Mouse (Mus musculus) spleen, adult 12 weeks (tissue): Measurements from ENCODE around the gene Ifnb1.
"Not testable (repeated sequence)": the region's sequence is repeated elsewhere in the genome, so short reads cannot be mapped to it uniquely, and the experiment has no call there.

ENCODE experiments used
- DNase-seq: peaks from one replicate; pipeline ENCODE4 v3.0.0; 2022; ENCODE audit warnings: low spot score

Ifnb1 gene

DNA sequence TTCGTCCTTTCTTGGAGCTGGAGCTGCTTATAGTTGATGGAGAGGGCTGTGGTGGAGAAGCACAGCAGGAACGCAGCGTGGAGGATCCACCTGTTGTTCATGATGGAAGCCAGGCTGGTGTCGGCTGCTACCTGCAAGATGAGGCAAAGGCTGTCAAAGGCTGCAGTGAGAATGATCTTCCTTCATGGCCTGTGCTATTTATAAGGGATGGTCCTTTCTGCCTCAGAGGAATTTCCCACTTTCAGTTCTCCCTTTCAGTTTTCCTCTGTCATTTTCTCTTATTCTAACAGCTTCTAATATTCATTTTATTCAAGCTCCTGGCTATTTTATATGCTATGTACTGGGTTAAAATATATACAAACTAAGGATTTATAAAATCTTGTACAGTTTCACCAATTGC is at the start of gene Ifnb1:
Gene Ifnb1, minus strand, starts transcription at position 101 of the 400 bp plus-strand sequence.
- DNase-seq, result no peak

DNA sequence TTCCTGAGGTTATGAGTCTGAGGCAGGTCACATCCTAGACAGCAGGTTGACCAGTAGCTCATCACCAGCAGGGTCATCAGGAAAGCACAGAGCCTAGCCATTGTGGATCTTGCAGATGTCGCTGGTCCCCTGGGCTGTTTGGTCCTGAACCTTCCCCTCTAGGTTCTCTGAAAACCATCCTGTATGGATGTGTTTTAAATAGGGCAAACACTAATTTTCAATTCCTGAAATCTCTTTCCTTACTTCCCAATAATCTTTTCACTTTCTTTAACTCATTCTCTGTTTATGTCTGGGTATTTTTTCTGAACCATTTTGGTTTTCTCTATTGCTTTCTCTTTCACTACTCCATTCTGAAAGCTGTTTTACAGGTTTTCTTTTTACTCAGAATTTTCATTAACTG is 49.1 kb upstream of the Ifnb1 start, which contains the start of gene Ifna14:
Gene Ifna14, minus strand, starts transcription at position 101 of the 400 bp plus-strand sequence.
- DNase-seq, result no peak

DNA sequence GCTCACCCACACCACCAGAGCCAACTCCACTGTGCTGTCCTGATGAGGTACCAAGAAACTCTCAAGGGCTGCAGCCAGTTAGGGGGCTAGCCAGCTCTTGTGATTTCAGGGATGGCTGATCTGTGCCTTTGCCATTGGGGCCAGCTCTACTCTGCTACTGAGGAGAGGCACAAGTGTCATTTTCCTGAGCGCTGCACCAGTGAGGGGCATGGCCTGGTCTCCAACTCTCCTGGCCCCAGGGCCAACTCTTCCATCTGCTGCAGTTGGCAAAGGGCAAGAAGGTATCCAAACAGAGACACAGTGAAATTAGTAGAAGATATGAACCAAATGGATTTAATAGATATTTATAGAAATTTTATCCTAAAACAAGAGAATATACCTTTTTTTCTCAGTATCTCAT is 39.2 kb upstream of the Ifnb1 start:
- no peak for DNase-seq

DNA sequence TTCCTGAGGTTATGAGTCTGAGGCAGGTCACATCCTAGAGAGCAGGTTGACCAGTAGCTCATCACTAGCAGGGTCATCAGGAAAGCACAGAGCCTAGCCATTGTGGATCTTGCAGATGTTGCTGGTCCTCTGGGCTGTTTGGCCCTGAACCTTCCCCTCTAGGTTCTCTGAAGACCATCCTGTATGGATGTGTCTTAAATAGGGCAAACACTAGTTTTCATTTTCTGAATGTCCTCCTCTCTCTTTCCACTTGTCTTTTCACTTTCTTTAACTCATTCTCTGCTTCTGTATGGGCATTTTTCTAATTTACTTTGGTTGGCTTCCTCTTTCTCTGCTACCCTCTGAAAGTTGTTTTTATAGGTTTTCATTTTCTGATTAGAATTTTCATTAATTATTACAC is 35.6 kb upstream of the Ifnb1 start, which contains the start of gene Ifna15:
Gene Ifna15, minus strand, starts transcription at position 101 of the 400 bp plus-strand sequence.
- not testable (repeated sequence) for DNase-seq

DNA sequence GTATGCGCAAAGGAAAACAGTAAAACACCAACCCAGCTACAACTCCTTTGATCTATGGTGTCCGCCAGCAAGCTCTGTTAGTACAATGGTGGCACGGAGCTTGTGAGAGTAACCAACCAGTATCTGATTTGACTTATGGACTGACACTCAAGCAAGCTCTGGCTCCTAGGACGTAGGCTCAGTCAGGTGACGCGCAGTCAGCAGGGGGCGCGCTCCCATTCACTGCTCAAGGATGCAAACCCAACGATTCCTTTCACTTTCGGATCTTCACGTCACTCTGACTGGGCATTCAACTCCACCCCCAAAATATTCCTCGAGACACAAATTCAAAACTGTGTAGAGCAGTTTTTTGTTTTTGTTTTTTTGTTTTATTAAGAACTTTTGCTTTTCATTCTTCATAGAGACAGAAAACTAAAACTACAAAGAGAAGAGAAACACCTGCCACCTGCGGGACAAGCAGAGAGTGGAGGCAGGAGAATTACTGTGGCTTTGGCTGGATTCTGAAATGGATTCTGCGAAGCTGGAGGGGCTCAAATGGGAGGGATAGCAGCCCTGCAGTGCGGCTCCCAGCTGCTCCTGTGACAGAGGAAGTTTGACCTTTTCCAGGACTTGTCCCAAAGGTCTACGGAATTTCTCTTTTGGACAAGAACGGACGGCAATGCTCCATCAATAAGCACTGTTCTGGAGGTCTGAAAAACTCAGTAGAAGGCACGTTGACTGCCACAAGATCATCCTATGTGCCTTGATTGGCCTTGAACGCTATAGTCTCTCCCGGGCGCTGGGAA is 27.8 kb upstream of the Ifnb1 start:
- peak; percentile 85 for DNase-seq

DNA sequence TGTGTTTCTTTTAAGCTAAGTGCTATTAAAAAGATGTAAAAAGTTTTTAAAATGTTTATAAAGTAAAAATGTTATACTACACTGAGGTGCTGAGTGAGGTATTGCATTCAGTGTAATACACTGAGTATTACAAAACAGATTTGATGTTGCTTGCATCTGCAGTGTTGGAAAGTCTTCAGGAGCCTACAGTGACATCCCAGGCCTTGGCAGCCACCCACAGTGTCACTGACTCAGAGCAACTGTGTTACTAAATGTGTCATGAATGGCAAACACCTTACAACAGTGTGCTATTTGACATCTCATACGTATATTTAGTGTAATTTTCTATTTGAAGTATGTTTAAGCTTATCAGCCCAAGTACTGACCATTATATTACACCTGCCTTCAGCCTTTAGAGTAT is 25.4 kb upstream of the Ifnb1 start:
- no peak for DNase-seq

DNA sequence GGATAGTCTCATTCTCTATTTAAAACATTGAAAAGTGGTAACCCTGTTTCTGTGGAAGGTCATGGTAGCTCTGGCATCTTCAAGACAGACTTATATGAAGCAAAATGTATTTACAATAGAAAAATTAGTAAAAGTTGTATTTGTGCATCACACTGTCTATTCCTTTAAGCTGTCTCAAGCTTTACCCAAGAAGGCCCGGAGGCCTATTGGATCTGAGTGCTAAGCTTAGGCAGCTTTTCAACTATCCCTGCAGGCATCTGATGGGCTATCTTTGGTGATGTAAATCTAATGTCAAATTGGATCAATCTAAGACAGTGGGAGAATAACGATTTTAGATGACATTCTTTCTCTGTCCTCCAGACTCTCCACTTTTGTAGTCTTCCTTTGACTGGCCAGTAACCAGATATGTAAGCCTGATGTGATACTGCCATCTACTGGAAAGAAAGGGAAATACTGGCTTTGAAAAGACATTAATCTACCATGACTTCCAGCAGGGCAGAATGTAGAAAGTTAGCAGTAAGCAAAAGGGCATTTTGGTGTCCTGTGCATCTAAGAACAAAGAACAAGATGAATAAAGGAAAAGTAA is 21.2 kb upstream of the Ifnb1 start:
- no peak for DNase-seq

DNA sequence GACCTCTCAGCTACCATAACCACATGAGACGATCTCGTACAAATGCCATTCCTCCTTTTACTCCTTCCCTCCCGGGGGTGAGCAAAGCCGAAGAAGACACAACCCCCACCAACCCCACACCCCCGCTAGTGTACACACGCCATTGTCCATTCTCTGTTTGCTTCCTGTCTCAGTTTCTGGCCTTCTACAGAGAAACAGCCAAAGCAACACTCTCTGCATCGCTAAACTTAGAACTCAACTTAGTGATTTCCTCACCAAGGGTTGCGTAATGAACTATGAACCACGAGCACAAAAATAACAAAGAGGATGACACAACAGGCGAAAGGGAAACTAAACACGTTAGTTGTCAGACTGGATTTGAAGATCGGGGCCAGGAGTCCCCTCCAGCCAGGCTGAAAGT is 14.8 kb upstream of the Ifnb1 start:
- no peak for DNase-seq

DNA sequence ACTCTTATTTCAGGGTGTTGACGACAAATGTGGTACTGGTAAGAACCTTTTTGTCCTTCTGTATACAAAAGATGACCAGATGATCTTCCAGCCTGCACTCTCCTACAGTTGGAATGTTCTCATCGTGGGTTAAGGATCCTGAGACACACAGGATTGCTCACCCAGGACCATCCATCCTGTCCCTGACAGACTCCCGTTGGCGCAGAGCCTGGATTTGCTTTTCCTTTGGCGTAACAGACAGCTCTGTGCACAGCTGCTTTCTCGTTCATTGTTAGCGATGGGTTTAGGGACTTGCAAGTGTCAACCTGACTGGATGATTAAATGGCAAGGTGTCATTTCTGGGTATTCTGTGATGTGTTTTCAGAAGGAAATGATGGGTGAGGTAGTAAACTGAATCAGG is 14.1 kb upstream of the Ifnb1 start:
- no peak for DNase-seq

DNA sequence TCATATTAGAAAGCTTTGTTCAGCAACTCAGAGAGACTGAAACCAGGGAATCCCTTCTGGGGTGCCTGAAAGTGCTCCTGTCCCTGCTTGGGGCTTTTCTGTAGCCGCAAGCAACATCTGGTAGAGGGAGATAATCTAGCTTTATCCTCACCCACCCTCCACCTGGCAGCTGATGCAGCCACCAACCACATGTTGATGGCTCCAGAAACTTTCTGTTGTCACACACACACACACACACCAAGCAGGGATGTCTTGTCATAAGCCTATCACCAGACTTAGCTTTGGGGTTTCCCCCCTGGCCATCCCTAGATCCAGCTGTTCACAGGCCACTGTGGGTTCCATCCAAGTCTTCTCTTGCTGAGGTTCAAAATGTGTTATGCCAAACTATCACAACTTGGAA is 13.2 kb upstream of the Ifnb1 start:
- peak; percentile 19 for DNase-seq

DNA sequence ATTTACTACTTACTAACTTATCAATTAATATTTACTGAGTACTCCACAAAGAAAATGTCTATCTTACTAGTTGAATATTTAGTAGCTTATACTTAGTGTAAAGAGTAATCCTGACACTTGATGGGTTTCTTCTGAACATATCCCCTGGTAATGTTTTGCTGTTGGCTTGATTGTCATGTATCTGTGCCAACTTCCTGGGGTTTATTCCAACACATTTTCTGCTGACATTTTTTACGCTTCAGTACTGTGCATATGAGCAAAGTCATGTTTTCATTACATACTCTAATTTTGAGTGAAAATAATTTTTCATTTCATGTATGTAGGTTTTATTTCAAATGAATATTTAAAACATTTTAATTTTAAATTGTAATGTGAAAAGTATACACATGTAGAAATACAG is 12.3 kb upstream of the Ifnb1 start:
- no peak for DNase-seq

DNA sequence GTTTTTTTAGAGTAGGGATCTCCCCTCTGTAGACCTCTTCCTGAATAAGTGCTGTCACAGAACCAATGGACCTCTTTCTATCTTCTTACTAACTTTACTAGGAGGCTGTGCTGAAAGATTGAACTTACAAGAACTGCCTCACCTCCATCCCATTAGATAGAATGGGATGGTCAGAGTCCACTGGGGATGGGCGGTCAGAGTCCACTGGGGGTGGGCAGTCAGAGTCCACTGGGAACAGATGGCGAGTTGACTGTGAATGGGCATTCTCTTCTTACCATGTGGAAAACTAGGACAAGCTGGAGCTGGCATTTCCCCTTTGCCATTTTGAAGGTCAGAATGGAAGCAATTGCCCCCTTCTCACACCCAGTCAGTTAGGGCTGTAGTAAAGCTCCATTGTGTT is 10.9 kb upstream of the Ifnb1 start:
- no peak for DNase-seq

DNA sequence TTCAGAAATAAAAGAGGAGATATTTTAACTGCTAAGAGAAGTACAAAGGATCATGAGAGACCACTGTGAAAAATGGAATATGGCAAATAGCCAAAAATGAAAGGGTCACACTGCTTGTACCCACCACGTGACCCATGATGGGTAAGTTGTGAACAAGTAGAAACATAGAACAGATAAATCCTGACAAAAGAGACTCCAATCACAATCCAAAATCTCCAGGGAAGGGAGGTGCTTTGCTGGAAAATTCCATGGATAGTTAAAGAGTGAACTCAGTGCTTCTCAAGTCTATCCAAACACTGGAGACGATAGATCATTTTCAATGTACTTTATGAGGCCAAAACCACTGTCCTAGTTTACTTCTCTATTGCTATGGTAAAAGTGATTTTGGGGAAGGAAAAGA is 8.3 kb upstream of the Ifnb1 start:
- DNase-seq, result no peak

DNA sequence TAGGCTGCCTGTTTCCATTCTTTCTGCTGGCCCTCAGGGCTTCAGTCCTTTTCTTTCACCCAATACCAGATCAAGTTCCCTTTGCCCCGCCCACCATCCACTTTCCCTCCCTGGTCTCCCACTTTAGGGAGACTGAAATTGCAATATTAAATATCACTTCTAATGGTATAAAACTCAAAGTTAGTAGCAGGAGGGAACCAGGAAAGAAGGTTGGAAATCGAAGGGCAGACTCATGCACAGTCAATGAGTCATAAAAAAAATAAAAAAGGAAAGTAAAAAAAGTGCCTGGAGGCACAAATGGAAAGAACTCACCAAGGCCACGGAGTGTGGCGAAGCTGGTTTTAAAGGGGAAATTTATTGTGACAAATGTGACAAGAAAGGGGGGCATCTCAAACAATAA is 7.7 kb upstream of the Ifnb1 start:
- no peak for DNase-seq

DNA sequence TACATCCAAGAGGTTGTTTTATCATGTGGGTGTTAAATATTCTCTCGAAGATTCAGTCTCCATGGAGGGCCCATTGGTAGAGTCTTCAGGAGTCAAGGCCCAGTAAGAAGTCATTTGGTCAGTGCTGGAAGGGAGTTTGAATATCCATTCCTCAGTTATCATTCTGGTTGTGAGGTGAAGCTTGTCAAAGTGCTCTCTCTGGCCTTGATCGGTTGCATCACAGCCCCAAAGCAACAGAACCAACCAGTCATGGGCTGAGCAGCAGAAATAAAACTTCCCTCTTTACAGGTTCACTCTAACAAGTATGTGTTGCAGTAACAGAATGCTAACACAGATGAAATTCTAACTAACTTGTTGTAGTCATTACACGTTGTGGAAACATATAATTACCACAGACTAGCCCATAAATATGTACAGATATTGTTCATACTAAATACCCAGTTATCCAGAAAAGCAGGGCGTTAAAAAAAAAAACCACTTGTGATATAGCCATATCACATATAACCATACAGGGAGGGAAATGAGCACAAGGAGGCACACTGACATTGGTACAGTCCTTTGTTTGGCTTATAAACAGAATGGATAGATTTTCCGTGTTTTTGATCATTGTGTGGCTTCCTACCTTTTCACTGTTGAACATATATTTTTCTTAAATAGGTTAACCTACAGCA is 3.9 kb upstream of the Ifnb1 start:
- DNase-seq, result no peak

DNA sequence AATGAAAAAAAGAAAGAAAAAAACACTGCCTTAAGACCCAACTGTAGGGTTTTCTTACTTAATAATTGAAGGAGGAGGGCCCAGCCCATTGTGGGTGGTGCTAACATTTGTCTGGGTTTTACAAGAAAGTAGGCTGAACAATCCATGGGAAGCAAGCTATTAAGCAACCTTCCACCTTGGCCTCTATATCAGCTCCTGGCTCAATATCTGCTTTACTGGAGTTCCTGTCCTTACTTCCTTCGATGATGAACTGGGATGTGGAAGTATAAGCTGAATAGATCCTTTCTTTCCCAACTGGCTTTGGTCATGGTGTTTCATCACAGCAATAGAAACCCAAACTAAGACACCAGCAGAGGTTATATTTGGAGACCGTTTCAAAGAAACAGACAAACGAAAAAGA is 2.8 kb upstream of the Ifnb1 start:
- DNase-seq, result no peak

DNA sequence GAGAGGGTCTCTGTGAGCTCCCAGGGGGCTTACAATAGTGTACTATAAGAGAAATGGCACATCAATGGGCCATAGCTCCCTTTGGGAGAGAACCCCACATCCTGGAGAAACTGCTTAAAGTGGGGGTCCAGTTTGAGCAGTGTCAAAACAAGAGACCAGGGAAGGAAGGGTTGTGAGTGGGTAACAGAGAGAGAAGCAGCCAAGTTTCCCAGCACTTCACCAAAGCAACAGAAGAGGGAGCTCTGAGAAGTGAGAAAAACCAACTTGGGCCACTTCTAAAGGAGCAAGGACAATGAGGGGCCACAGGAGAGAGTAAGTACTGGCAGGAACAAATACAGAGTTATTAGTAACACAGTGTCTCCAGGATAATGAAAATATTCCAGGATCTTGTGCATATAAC is 667 bp upstream of the Ifnb1 start:
- DNase-seq, result no peak

DNA sequence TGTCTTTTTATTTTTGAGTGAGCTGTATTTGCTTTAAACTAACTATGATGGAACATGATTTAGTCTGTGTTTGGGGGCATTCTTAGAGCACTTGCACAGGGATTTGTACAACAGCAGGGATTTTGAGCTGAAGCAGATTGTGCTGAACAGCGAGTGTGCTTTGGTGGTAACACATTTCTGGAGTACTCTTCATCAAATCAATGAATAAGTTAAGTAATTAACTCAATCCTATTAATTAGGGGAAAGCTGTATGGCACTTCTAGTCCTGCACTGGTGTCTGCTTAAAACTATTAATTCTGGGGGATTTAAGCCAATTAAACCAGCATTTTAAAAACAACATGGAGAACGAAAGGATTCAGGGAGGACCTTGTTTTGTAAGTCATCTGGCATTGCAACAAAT is 4.6 kb downstream of the Ifnb1 start:
- no peak for DNase-seq

DNA sequence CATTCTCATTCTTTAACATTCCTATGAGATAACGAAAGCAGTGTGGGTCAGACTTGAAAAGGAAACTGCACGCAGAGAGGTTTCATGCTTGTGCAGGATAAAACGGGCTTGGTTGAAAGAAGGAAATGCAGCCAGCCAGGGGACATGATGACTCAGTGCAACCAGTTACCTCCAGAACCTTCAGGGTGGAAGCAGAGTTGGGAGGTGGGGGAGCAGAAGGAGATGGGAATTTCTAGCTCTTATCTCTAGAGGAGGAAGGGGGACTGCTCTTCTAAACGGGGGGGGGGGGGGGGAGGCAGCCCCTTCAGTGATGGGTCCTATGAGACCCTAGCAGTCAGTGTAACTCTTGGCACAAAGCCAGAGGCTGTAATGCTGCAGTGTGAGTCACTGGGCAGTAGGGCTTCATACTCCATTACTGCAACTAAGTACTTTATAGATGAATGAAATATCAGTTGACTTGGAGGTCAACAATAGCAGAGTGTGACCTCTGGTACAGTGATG is 6.8 kb downstream of the Ifnb1 start:
- no peak for DNase-seq

DNA sequence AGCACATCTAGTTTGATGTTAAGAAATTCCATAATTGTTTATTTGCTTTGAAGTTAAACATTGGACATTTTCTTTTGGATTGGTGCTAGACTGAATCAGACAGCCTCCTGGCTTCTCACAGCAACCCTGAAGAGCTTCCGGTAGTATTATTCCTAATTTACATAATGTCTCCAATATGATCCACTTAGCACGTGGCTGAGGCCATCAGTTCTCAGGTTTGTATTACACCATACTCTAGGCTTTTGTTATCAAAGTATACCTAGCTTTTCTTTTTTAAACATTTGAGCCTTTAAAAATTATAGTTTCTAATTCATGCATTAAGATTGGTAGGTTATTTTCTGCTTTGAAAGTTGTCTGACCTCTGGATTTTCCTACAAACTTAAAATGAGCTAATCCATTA is 7.3 kb downstream of the Ifnb1 start:
- no peak for DNase-seq

DNA sequence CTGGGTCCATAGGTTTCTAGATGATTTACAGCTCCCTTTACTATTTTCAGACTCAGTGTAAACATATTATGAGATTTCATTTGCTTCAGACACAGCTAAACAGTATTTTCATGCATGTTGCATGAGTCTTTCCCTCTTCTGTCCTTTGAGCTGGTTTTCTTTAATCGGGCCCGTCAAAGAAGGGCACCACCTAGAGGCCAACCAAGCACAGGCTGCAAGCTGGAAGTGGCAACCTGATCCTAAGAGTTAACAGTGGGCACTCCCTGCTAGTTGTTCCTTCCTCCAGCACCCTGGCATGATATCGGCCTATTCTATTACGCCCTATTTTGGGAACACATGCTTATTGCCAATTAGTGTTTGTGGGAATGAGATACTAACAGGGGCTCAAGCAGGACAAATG is 8.2 kb downstream of the Ifnb1 start:
- peak; percentile 13 for DNase-seq

DNA sequence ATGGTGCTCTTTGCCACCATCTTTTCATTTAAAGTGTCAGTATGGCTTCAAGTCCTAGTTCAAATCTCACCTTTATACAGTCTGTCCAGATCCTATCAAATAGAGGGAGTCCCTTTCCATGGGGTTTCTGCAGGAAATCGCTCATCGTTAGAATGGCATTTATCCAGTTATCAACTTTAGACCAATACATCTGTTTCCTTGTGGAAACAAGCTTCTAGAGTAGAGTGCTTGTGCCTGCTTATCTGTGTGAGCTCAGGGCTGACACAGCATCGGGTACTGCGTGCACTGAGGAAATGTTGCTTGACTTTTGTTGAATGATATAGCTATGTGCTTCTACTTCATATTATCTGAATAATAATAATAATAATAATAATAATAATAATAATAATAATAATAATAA is 8.8 kb downstream of the Ifnb1 start:
- no peak for DNase-seq

DNA sequence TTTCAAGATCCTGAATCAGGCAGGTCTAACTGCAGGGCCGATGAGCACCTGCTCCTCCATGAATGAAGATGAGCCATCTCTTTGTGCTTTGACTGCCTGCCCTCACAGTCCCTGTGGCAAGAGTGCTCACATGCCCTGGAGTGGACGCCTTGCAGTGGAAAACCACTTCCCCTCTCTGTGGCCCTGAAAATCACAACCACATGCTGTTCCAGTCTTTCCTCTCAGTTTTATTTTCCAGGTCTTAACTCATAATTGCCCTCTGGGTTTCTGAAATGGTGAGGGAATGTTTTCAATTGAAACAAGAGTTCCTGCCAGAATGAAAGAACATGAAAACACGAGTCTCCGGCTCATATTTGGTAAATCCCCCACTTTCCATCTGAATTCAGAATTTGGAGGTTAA is 18.8 kb downstream of the Ifnb1 start:
- no peak for DNase-seq
